Mouse (Mus musculus) embryonic facial prominence, embryonic 10.5 days (tissue): ENCODE data around the gene Cp. TPM values are rescaled to one million over a fixed set of nuclear protein-coding genes. Genes with fewer than 3 reads are reported as not detected.

Source experiments
- DNase-seq: peaks from one replicate; pipeline ENCODE4 v3.0.0-alpha.2; 2017; ENCODE audit warnings: low spot score
- H3K27ac ChIP-seq: fragments of 300-500 bp; sonication (generic); replicated peaks from 2 replicates; pipeline ENCODE4 v1.5.1; 2016; ENCODE audit warnings: mild to moderate bottlenecking
- H3K27me3 ChIP-seq: fragments of 300-500 bp; sonication (generic); replicated peaks from 2 replicates; pipeline ENCODE4 v1.6.1; 2016; ENCODE audit warnings: low read depth, mild to moderate bottlenecking; ENCODE audit not compliant: poor library complexity, severe bottlenecking
- H3K36me3 ChIP-seq: fragments of 300-500 bp; sonication (generic); replicated peaks from 2 replicates; pipeline ENCODE4 v1.6.1; 2016; ENCODE audit warnings: mild to moderate bottlenecking, moderate library complexity
- H3K4me1 ChIP-seq: fragments of 300-500 bp; sonication (generic); 2 replicates; pipeline ENCODE4 v1.6.1; 2016
- H3K4me3 ChIP-seq: fragments of 300-500 bp; sonication (generic); 2 replicates; pipeline ENCODE4 v1.5.1; 2016; ENCODE audit warnings: mild to moderate bottlenecking, moderate library complexity
- H3K9me3 ChIP-seq: fragments of 300-500 bp; sonication (generic); 2 replicates; pipeline ENCODE4 v1.6.1; 2016; ENCODE audit warnings: mild to moderate bottlenecking
- whole genome bisulfite sequencing: fragments of 180-500 bp; shearing (Covaris S2); methylation state at CpG from one replicate; pipeline ENCODE4 v1.1.7; 2016; 5-methylcytosine and 5-hydroxymethylcytosine counted together
- polyA plus RNA-seq: library from polyadenylated mRNA; unstranded; fragments of >200 nt; fragmentation: Nextera tagmentation; extraction: Ambion mirVana; gene quantifications from 2 replicates; pipeline ENCODE4 v1.2.1, GENCODE M21; 2016

Gene Cp
- polyA plus RNA-seq, 1 experiment from 2014 or later = 4.2 TPM

DNA sequence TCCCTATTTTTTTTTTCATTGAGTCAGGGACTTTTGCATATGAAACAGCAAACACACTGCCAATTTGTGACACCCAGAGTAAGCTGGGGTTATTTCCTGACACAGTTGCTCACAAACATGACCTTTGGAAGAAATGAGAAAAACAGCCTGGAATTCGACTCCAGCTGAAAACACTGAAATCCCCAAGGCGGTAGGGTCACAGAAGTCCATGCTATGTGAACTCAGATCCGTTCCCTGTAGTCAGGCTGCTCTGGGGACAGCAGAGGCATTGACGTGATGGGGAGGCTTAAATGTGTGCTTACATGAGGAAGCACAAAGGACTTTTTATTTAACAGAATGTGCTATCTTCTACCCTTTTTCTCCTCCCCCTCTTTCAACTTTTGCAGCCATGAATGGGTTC lies 21.6 kb downstream of the Cp start:
- Histone ChIP-seq H3K4me3 (no peak overlapping the region), H3K27ac (peak overlapping the region; percentile 20; the same call in 1 of the 2 replicates), H3K36me3 (no peaks in the 10 kb centered on the region), H3K9me3 (no peaks in the 10 kb centered on the region), H3K4me1 (peaks cover 7% of the 10 kb centered on the region), H3K27me3 (no peaks in the 10 kb centered on the region)
- peak; percentile 28 for DNase-seq
- 29% methylated on average over 4 of the region's 4 CpGs for WGBS

DNA sequence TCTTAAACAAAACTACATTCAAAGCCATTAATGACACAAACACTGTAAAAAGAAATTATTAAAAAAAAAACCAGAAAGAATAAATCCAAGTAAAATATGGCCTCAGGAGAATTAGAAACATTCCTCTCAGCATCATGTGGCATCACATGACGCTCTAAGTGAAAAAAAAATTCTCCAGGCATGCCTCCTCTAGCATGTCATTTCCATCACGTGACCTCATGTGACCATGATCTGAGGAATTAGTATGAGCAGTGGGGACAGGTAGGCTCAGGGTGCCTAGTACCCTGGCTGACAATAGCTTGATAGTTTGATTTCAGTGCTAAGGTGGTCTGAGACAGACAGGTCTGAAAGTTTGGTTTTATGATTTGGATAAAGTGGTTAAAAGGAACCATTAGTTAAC lies 24.3 kb downstream of the Cp start:
- Histone ChIP-seq H3K4me3 (no peak overlapping the region), H3K9me3 (no peaks in the 10 kb centered on the region), H3K36me3 (no peaks in the 10 kb centered on the region), H3K4me1 (peaks cover 9% of the 10 kb centered on the region), H3K27ac (no peak overlapping the region), H3K27me3 (no peaks in the 10 kb centered on the region)
- WGBS = 86% methylated on average over 2 of the region's 2 CpGs
- no peak for DNase-seq

DNA sequence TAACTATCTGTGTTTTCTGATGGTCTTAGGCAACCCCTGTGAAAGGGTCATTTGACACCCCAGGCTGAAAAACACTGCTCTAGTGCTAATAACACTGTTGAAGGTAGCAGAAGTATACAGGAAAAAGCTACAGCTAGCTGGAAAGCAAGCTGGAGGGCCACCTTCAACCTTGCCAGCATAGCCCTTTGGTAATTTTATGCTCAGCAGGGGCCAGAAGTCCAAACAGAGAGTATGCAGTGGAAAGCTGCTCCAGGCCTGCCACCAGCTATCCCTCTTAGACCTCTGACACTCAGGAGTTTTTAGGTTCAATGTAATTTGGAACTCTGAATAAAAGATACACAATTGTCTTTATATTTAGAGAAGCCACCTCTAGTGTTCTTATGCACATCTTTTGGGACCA lies 26.0 kb downstream of the Cp start:
- no peak overlapping the region for H3K4me3 ChIP-seq
- DNase-seq = no peak
- H3K27ac ChIP-seq = no peak overlapping the region
- peaks cover 10% of the 10 kb centered on the region for H3K4me1 ChIP-seq
- no peaks in the 10 kb centered on the region for H3K9me3 ChIP-seq
- H3K27me3 ChIP-seq = no peaks in the 10 kb centered on the region
- H3K36me3 ChIP-seq = no peaks in the 10 kb centered on the region

DNA sequence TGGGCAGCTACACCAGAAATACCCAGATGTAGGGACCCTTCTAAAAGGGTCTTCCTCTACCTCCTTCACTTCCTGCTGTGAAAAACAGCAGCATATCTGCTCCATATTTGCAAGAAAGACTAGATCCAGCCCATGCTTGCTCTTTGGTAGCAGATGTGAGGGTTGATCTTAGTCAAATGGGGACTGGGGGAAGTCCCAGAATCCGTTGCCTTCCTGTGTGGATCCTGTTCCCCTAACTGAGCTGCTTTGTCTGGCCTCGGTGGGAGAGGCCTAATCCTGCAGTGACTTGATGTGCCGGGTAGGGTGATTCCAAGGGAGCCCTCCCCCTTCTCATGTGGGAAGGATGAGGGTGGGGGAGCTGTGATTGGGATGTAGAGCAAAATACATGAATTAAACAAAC lies 29.3 kb downstream of the Cp start:
- Histone ChIP-seq H3K4me3 (no peak overlapping the region), H3K36me3 (no peaks in the 10 kb centered on the region), H3K9me3 (no peaks in the 10 kb centered on the region), H3K27ac (no peak overlapping the region; the same call in 1 of the 2 replicates), H3K4me1 (peaks cover 2% of the 10 kb centered on the region; the same call in 1 of the 2 replicates), H3K27me3 (no peaks in the 10 kb centered on the region)
- WGBS = 16% methylated on average over 3 of the region's 3 CpGs
- DNase-seq = no peak

DNA sequence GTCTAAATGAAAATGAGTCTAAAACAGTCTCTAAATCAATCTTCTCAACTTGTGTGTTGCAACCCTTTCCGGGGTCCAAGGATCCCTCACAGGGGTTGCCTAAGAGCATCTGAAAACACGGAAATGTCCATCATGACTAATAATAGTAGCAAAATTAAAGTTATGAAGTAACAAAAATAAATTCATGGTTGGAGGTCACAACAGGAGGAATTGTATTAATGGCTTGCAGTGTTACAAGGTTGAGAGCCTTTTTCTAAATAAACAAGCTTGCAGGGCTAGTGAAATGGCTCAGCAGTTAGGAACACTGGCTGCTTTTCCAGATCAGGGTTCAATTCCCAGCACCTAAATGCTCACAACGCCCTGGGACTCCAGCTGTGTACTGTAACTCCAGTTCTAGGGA lies 33.2 kb downstream of the Cp start:
- no peak for DNase-seq
- Histone ChIP-seq H3K4me3 (no peak overlapping the region), H3K27me3 (no peaks in the 10 kb centered on the region), H3K27ac (no peak overlapping the region), H3K36me3 (0 out of 2 replicates have a peak, but pooled peaks cover under 1% of the 10 kb centered on the region), H3K4me1 (peaks cover 2% of the 10 kb centered on the region; the same call in 1 of the 2 replicates), H3K9me3 (no peaks in the 10 kb centered on the region)
- WGBS = 83% methylated on average over 3 of the region's 3 CpGs

DNA sequence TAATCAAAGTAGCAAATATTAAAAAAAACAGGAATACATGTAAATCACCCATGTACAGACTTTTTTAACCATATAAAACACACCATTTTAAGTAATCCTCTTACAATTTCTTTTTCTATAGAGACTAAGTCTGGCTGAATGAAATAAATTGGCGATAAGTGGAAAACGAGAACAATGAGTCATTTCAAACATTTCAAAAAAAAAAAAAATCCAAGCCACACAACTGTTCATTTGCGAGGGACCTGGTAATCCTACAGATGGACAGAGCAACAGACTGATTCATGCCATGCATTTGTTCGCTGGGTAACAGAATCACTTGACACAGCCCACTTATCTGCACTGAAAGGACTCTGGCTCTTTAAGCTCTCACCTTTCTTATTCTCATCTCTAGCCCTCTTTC lies 35.5 kb downstream of the Cp start:
- DNase-seq = no peak
- Histone ChIP-seq H3K27me3 (no peaks in the 10 kb centered on the region), H3K36me3 (peaks cover 9% of the 10 kb centered on the region; the same call in 1 of the 2 replicates), H3K27ac (no peak overlapping the region), H3K9me3 (no peaks in the 10 kb centered on the region), H3K4me3 (no peak overlapping the region), H3K4me1 (no peaks in the 10 kb centered on the region)
- 78% methylated on average over 4 of the region's 4 CpGs for WGBS

DNA sequence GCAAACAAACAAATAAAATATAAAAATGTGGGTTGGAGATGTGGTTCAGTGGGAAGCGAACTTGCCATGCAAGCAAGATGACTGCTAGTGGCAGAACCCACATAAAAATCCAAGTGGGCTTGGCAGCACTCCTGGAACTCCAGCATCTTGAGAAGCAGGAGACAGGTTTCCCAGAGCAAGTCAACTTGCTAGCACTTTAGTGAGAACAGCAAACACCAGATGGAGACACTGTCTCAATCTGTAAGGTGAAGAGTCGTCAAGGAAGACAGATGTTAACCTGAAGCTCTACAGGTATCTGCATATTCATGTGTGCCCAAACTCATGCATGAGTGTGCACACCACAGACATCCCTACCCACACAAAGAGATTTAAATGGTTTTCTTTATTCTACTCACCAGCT lies 42.7 kb downstream of the Cp start:
- Histone ChIP-seq H3K27ac (no peak overlapping the region), H3K36me3 (peaks cover 38% of the 10 kb centered on the region), H3K27me3 (no peaks in the 10 kb centered on the region), H3K9me3 (no peaks in the 10 kb centered on the region), H3K4me1 (no peaks in the 10 kb centered on the region), H3K4me3 (no peak overlapping the region)
- DNase-seq = no peak
- 87% methylated on average over 2 of the region's 2 CpGs for WGBS

DNA sequence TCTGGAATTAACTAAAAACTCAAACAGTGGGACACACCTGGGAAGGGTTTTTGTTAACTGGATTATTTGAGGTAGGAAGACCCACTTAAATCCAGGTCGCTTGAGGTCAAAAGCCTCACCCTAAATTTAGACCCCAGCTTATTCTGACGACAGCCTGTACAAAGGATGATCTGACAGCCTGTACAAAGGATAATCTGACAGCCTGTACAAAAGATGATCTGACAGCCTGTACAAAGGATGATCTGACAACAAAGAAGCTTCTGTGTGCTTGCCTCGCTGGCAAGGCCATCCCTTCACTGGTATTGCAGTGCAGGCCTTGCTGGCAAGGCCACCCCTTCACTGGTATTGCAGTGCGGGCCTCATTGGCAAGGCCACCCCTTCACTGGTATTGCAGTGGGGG lies 44.0 kb downstream of the Cp start:
- Histone ChIP-seq H3K27ac (no peak overlapping the region), H3K27me3 (no peaks in the 10 kb centered on the region), H3K36me3 (peaks cover 33% of the 10 kb centered on the region), H3K4me1 (no peaks in the 10 kb centered on the region), H3K4me3 (no peak overlapping the region), H3K9me3 (no peaks in the 10 kb centered on the region)
- DNase-seq = no peak
- WGBS = 62% methylated on average over 4 of the region's 4 CpGs

DNA sequence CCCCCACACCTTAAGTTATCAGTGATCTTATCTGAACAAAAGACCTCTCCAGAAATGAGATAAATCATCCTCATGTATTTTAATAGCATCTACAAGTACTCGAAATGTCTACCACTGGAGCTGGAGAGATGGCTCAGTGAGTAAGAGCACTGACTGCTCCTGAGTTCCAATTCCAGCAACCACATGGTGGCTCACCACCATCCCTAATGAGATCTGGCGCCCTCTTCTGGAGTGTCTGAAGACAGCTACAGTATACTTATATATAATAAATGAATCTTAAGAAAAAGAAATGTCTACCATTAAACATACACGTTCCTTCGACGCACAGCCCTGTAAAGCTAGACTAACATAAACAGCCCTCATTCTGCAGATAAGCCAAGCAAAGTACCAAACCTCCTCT lies 45.9 kb downstream of the Cp start:
- Histone ChIP-seq H3K4me3 (no peak overlapping the region), H3K4me1 (no peaks in the 10 kb centered on the region), H3K36me3 (peaks cover 29% of the 10 kb centered on the region), H3K27ac (no peak overlapping the region), H3K27me3 (no peaks in the 10 kb centered on the region), H3K9me3 (no peaks in the 10 kb centered on the region)
- DNase-seq = no peak
- WGBS = 80% methylated on average over 5 of the region's 5 CpGs

DNA sequence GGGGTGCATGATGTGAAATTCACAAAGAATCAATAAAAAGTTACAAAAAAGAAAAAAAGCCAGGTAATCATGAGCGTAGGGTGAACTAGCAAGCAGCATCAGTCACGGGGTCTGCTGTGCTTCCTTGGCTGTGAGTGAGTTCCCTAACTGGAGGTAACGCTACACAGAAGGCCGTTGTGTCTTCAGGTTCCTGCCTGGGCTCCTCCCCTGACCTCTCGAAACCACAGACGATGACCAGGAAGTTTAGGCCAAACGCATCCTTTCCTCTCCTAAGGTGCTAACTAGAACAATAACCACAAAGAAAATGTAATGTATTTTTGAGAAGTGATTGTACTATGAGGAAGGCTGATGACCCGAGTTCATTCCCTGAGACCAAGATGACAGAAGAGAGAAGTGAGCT lies 47.6 kb downstream of the Cp start:
- Histone ChIP-seq H3K4me1 (no peaks in the 10 kb centered on the region), H3K27ac (no peak overlapping the region), H3K9me3 (no peaks in the 10 kb centered on the region), H3K27me3 (no peaks in the 10 kb centered on the region), H3K4me3 (no peak overlapping the region), H3K36me3 (peaks cover 31% of the 10 kb centered on the region)
- whole genome bisulfite sequencing = 77% methylated on average over 8 of the region's 8 CpGs
- DNase-seq = no peak

DNA sequence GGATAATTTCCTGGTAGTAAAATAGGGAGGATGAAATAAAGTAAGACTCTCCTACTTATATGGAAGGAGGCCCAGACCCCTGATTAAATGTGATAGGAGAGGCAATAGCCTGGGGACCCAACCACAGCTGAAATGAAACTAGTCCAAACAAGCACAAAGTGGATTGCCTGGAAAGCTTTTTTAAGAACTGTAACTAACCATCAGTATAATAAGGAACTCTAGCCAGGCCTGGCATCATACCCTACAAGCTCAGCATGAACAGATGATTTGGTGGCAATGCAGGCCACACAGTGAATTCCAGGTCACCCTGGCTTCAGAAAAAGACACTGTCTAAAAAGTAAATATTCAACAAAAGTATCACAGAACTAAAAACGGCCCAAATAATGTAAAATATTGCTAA lies 48.8 kb downstream of the Cp start:
- Histone ChIP-seq H3K4me3 (no peak overlapping the region), H3K4me1 (peaks cover 3% of the 10 kb centered on the region), H3K27ac (no peak overlapping the region), H3K27me3 (no peaks in the 10 kb centered on the region), H3K9me3 (no peaks in the 10 kb centered on the region), H3K36me3 (peaks cover 33% of the 10 kb centered on the region)
- no peak for DNase-seq
- WGBS = 80% methylated on average over 1 of the region's 1 CpGs

DNA sequence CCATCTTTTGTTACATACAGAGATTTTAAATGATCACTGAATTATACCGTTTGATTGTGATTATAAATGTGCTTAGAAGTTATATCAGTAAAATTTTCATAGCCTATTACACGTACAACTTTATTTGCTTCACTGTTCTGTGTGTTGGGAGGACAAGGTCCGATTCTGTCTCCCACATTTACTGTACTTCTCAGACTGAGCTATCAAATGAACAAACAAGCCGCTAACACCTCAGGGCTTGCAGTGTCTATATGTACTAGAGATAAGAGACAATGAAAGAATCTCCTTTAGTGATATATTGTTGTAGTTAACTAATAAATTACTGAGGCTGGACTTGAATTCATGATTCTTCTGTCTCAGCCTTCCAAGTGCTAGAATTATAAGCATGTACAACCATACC lies 50.4 kb downstream of the Cp start:
- 93% methylated on average over 4 of the region's 4 CpGs for WGBS
- H3K36me3 ChIP-seq = peaks cover 22% of the 10 kb centered on the region
- H3K4me3 ChIP-seq = no peak overlapping the region
- no peaks in the 10 kb centered on the region for H3K9me3 ChIP-seq
- DNase-seq = no peak
- H3K4me1 ChIP-seq = peaks cover 8% of the 10 kb centered on the region
- H3K27me3 ChIP-seq = no peaks in the 10 kb centered on the region
- no peak overlapping the region for H3K27ac ChIP-seq

DNA sequence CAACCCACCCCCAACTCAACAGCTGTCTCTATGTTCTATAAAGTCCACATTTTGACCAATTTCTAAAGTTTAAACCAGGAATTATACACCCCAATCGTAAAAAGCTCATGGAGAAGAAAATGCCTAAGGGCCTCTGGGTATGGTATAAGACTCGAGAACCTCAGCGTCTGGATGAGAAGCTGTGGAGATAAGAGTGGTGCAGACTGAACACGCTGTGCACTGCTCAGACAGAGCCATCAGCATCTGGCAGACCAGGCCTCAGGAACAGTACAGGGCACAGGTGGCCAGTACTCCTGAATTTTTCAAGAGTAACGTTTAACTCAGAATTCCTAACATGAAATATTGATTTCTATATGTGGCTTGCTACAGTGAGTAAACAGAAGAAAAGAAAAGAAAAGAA lies 50.9 kb downstream of the Cp start:
- WGBS = 91% methylated on average over 5 of the region's 5 CpGs
- DNase-seq = no peak
- H3K4me3 ChIP-seq = no peak overlapping the region
- H3K4me1 ChIP-seq = peaks cover 8% of the 10 kb centered on the region
- no peaks in the 10 kb centered on the region for H3K27me3 ChIP-seq
- H3K36me3 ChIP-seq = peaks cover 21% of the 10 kb centered on the region
- no peaks in the 10 kb centered on the region for H3K9me3 ChIP-seq
- no peak overlapping the region for H3K27ac ChIP-seq

DNA sequence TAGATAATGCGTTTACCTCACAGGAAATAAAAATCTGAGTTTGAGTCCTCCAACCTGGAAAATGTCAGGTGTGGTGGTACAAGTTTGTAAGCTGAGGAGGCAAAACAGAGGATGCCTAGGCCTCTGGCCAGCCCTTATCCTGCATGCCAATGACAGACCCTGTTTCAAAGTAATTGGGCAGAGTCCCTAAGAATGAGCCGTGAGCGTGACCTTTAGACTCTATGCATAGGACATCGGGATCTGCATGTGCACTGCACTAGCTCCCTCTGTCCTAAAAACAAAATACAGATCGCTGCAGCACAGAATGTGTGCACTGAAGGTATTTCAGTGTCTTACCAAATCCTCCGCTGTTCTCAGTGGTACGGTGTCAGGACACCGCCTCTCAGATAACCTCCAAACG lies 53.6 kb downstream of the Cp start:
- H3K9me3 ChIP-seq = no peaks in the 10 kb centered on the region
- no peaks in the 10 kb centered on the region for H3K27me3 ChIP-seq
- DNase-seq = peak; percentile 15
- 69% methylated on average over 9 of the region's 9 CpGs for WGBS
- H3K36me3 ChIP-seq = peaks cover 29% of the 10 kb centered on the region
- peak overlapping the region; percentile 66 for H3K27ac ChIP-seq
- no peak overlapping the region for H3K4me3 ChIP-seq
- H3K4me1 ChIP-seq = peaks cover 8% of the 10 kb centered on the region
